Mouse (Mus musculus): ENCODE results near the gene Map10. TPM values are rescaled to one million over a fixed set of nuclear protein-coding genes. Genes with fewer than 3 reads are reported as not detected.

The Map10 gene
- total RNA-seq, 2 experiments from 2014 or later: 4.5 to 4.8 TPM

DNA sequence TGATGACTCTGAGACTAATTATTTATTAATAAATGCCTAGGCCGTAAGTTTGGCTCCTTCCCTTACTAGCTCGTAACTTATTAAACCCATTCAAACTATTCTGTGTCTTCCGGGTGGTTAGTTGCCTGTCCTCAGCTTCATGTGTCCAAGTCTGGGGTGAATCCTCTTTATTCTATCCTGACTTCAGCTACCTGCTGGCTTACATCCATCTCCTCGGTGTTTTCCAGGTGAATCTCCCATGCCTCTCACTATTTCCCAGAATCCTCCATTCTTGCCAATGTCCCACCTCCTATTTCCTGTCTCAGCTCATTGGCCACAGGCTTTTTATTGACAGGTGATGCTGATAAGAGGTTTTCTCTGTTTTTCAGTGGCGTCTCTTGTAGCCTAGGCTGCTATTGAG lies 39.6 kb downstream of the Map10 start:
- DNase-seq (ENCODE audit: low spot score in 2 of 2): no peak

GRCm38 (mm10) chr8:125711514-125711913 lies 41.9 kb downstream of the Map10 start:
- DNase-seq (ENCODE audit: low spot score in 2 of 2): no peak

DNA sequence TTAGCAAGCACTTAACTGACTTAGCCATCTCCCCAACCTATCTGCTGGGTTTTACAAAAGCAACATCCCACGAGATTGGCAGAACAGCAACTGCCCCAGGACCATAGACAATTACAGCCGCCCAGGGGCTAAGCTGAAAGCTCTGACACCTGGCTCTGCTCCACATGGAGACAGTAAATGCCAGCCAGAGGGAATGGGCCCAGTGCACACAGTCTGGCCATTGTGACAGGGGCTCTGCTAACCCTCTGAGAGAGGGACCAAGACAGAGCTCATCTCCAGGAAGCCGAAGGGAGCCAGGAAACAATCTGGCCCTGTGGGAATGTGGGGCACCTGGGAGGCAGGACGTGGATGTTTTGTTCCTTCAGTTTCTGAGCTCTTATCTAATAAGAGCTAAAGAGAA lies 46.6 kb downstream of the Map10 start:
- DNase-seq (ENCODE audit: low spot score in 2 of 2): no peak

DNA sequence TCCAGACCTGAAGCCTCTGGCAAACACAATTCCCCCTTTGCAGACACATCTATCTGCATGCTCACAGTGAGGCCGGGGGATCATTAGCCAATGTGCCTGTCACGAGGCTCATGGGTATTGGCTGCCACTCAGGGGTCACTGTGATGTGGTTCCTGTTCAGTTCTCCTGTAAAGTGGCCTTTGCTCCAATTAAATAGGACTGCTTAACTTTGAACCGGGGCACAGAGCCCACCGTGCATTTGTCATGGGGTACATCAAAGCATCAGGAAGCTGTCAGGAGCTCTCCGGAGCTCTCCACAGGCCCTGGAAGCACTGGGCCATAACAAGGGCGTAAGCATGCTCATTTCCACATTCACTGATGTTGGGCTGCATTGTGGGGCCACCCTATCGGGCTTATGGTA lies 47.0 kb downstream of the Map10 start:
- DNase-seq (ENCODE audit: low spot score in 2 of 2): no peak

DNA sequence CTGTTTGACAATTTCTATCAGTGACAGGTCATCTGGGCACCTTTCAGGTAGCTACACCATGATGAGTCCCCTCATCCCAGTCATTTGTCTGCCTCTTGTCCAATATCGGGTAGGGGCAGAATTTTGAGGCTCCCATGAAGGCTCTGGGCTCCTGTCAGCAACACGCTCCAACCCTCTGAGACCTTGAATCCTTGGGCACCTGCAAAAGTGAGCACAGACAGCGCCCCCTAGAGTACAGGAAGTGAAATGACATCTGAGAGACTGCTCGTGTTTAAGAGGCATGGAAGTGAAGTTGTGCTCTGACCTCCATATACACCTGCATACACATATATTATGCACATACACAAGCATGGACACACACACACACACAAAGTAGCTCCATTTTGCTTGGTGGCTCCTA lies 49.3 kb downstream of the Map10 start:
- DNase-seq (ENCODE audit: low spot score in 2 of 2): no peak

DNA sequence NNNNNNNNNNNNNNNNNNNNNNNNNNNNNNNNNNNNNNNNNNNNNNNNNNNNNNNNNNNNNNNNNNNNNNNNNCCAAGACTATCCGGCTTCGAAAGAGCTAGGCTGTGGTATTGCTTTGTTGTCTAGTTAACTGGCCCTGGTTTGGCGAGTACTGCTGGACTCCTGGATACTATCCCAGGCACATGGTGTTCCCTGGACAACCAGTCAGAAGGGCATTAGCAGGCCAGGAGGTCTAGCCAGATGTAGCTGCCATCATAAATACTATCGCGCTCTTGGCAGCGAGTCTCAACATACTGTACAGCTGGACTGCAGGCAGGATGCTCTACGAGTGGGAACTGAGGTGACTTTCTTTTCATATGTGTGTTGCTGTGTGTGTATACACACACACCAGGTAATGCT lies 53.1 kb downstream of the Map10 start:
- no peak for DNase-seq (ENCODE audit: low spot score in 2 of 2)

Other genes with a start within 250 kb of the Map10 start
- 10 to 100 TPM; 42.4 to 43.1 TPM for gene Sipa1l2, start 100.0 kb upstream of the Map10 start, total RNA-seq (2021)
- 10 to 100 TPM; 22.9 to 23.1 TPM for gene Ntpcr, start 60.1 kb downstream of the Map10 start, total RNA-seq (2021)
- gene Pcnx2, start 228.5 kb downstream of the Map10 start, total RNA-seq (2021): 10 to 100 TPM; 81.5 to 83.9 TPM
- 1 to 10 TPM; 1.6 to 1.8 TPM for gene Map3k21, start 240.6 kb downstream of the Map10 start, total RNA-seq (2021)